Mouse (Mus musculus) kidney, postnatal 10 days (tissue): ENCODE measurements at regions not wholly inside any gene's neighbourhood (a gene's known extent, or its start where the extent isn't known, plus 50 kb on each side); places are given as distances from the start of the nearest gene placed in this dataset.

Experiments
- DNase-seq: peaks from one replicate; pipeline ENCODE4 v3.0.0; 2021; ENCODE audit warnings: mixed read lengths

GRCm38 (mm10) chr3:52800673-52801072, 216.4 kb downstream of the Cog6 start:
- DNase-seq, result no peak

- peak; percentile 12 for DNase-seq
These were observed 219.2 kb downstream of the Cog6 start for GRCm38 (mm10) chr3:52797801-52798200.

- DNase-seq, result no peak
These were observed 219.9 kb downstream of the Cog6 start for GRCm38 (mm10) chr3:52797164-52797563.

- DNase-seq, result no peak
These were observed 222.8 kb downstream of the Cog6 start for GRCm38 (mm10) chr3:52794218-52794617.

- DNase-seq, result no peak
These were observed 224.2 kb downstream of the Cog6 start for GRCm38 (mm10) chr3:52792801-52793200.

GRCm38 (mm10) chr3:52792121-52792520, 224.9 kb downstream of the Cog6 start:
- DNase-seq, result no peak

- no peak for DNase-seq
These were observed 226.1 kb downstream of the Cog6 start for GRCm38 (mm10) chr3:52790942-52791341.

- DNase-seq, result no peak
These were observed 228.9 kb downstream of the Cog6 start for GRCm38 (mm10) chr3:52787964-52788760.

- no peak for DNase-seq
These were observed 231.4 kb downstream of the Cog6 start for GRCm38 (mm10) chr3:52785595-52785994.

- DNase-seq, result no peak
These were observed 232.6 kb downstream of the Cog6 start for GRCm38 (mm10) chr3:52784476-52784875.

- DNase-seq, result no peak
These were observed 234.5 kb downstream of the Cog6 start for GRCm38 (mm10) chr3:52782576-52782975.

GRCm38 (mm10) chr3:52781521-52781920, 235.5 kb downstream of the Cog6 start:
- no peak for DNase-seq

GRCm38 (mm10) chr3:52780356-52780755, 236.7 kb downstream of the Cog6 start:
- no peak for DNase-seq

- DNase-seq, result no peak
These were observed 241.2 kb downstream of the Cog6 start for GRCm38 (mm10) chr3:52775875-52776274.

- DNase-seq, result no peak
These were observed 241.9 kb downstream of the Cog6 start for GRCm38 (mm10) chr3:52775156-52775555.

- DNase-seq, result no peak
These were observed 242.3 kb downstream of the Cog6 start for GRCm38 (mm10) chr3:52774734-52775133.

GRCm38 (mm10) chr3:52767276-52767675, 249.8 kb downstream of the Cog6 start:
- peak; percentile 44 for DNase-seq

GRCm38 (mm10) chr3:52766841-52767240, 250.2 kb downstream of the Cog6 start:
- no peak for DNase-seq

GRCm38 (mm10) chr3:52764166-52764565, 252.9 kb downstream of the Cog6 start:
- no peak for DNase-seq

- DNase-seq, result no peak
These were observed 253.4 kb downstream of the Cog6 start for GRCm38 (mm10) chr3:52763660-52764059.

GRCm38 (mm10) chr3:52762549-52762948, 254.5 kb downstream of the Cog6 start:
- DNase-seq, result no peak

- DNase-seq, result no peak
These were observed 257.2 kb downstream of the Cog6 start for GRCm38 (mm10) chr3:52759846-52760245.

GRCm38 (mm10) chr3:52758561-52758960, 258.5 kb downstream of the Cog6 start:
- peak; percentile 66 for DNase-seq

GRCm38 (mm10) chr3:52756816-52757215, 260.2 kb downstream of the Cog6 start:
- no peak for DNase-seq

- DNase-seq, result no peak
These were observed 261.0 kb downstream of the Cog6 start for GRCm38 (mm10) chr3:52756006-52756405.
